Mouse (Mus musculus) T-cell, adult 2 months (primary cell): ENCODE results near the gene Aldoc.

Source experiments
- DNase-seq: peaks from one replicate; pipeline ENCODE4 v3.0.0; 2022; ENCODE audit warnings: low spot score

Gene Aldoc

GRCm38 (mm10) chr11:78360789-78361131, 38.0 kb downstream of the Aldoc start:
- no peak for DNase-seq

- no peak for DNase-seq
Measured at GRCm38 (mm10) chr11:78363309-78364007, 40.7 kb downstream of the Aldoc start.

GRCm38 (mm10) chr11:78364103-78364502, 41.3 kb downstream of the Aldoc start:
- no peak for DNase-seq

GRCm38 (mm10) chr11:78367456-78368225, 44.9 kb downstream of the Aldoc start:
- no peak for DNase-seq

GRCm38 (mm10) chr11:78370389-78370788, 47.6 kb downstream of the Aldoc start:
- no peak for DNase-seq

GRCm38 (mm10) chr11:78371711-78372110, 48.9 kb downstream of the Aldoc start:
- no peak for DNase-seq

- DNase-seq = no peak
Measured at GRCm38 (mm10) chr11:78372166-78372565, 49.4 kb downstream of the Aldoc start.

GRCm38 (mm10) chr11:78372610-78373009, 49.8 kb downstream of the Aldoc start:
- DNase-seq = no peak

- DNase-seq = no peak
Measured at GRCm38 (mm10) chr11:78374147-78374546, 51.4 kb downstream of the Aldoc start.
